Mouse (Mus musculus): ENCODE results near the gene Hist1h4h. TPM values are rescaled to one million over a fixed set of nuclear protein-coding genes. Genes with fewer than 3 reads are reported as not detected.

The Hist1h4h gene
- total and polyA plus RNA-seq, 3 experiments = 61.9 to 239 (median 212) TPM

DNA sequence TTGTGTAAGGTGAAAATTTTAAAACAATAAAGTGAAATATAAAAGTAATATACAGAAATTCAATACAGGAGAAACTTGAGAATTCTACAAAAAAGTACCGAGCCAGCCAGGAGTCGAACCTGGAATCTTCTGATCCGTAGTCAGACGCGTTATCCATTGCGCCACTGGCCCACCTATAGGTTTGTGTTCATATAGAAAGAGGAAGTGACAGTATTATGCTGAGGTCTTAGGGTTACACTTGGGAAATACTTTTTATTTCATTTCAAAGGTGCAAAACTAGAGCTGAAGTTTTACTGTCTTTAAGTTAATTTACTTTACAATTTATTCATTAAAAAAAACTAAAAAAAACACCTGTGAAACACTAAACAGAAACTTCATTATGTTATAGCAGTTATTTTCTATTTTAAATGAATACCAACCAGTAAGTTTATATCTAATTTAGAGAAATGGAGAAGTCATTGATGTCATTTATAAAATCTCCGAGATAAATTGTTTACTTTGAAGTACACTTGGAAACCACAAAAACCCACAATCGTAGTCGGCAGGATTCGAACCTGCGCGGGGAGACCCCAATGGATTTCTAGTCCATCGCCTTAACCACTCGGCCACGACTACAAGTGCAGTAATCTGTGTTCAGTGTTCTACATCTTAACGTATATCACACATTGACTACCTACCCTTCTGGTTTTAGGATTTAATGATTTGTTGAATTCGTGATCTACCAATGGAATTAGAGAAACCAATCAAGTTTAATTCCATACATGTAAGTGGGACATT lies 30.2 kb upstream of the Hist1h4h start:
- TF ChIP-seq CTCF (IDR thresholded peaks at IDR 0.05) = no peak
- no peak for TF ChIP-seq EP300 (IDR thresholded peaks at IDR 0.05; ENCODE audit: insufficient read depth, low read depth, low read length)
- no peak for TF ChIP-seq POLR2A (IDR thresholded peaks at IDR 0.05; ENCODE audit: insufficient read depth, low read depth, low read length)
- Histone ChIP-seq H3K27me3 (ENCODE audit: control insufficient read depth, insufficient read depth, low read length) (no peaks in the 10 kb centered on the region), H3K4me1 (ENCODE audit: control insufficient read depth, insufficient read depth, low read length) (no peaks in the 10 kb centered on the region), H3K79me2 (replicated peaks; ENCODE audit: control insufficient read depth, insufficient read depth, low read length) (no peaks in the 10 kb centered on the region), H3K27ac (no peak overlapping the region), H3K9ac (ENCODE audit: low read depth, low read length) (no peak overlapping the region), H3K36me3 (ENCODE audit: control insufficient read depth, insufficient read depth, low read length) (no peaks in the 10 kb centered on the region), H3K4me3 (no peak overlapping the region)
- intact Hi-C loops (cut with DNase I) = no loop called here
- DNase-seq = peak; percentile 65 to 70
- WGBS = 24% methylated on average over 17 of the region's 17 CpGs

DNA sequence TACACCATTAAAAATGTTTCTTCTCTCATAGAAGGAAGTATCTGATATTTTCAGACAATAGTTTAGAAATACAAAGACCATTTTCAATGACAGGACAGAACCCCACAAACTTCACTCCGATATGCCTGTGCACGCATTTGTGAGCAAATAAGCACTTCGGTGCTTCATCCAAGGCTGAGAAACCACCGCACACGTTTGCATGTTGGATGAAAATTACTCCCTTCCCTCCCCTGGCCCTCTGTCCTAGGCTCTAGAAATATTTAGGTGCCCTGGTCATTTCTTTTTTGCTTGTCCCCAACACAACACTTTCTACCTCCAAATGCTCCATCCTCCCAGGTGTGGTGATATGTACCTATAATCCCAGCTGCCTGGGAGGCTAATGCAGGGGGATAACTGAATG lies 29.3 kb upstream of the Hist1h4h start:
- Histone ChIP-seq H3K36me3 (ENCODE audit: control insufficient read depth, insufficient read depth, low read length) (no peaks in the 10 kb centered on the region), H3K4me1 (ENCODE audit: control insufficient read depth, insufficient read depth, low read length) (no peaks in the 10 kb centered on the region), H3K9ac (ENCODE audit: low read depth, low read length) (no peak overlapping the region), H3K79me2 (replicated peaks; ENCODE audit: control insufficient read depth, insufficient read depth, low read length) (no peaks in the 10 kb centered on the region), H3K27ac (no peak overlapping the region), H3K27me3 (ENCODE audit: control insufficient read depth, insufficient read depth, low read length) (no peaks in the 10 kb centered on the region), H3K4me3 (no peak overlapping the region)
- TF ChIP-seq POLR2A (IDR thresholded peaks at IDR 0.05; ENCODE audit: insufficient read depth, low read depth, low read length) (no peak), CTCF (IDR thresholded peaks at IDR 0.05) (no peak), EP300 (IDR thresholded peaks at IDR 0.05; ENCODE audit: insufficient read depth, low read depth, low read length) (no peak)
- WGBS = 45% methylated on average over 5 of the region's 5 CpGs
- intact Hi-C loops (cut with DNase I) = no loop called here
- no peak for DNase-seq

DNA sequence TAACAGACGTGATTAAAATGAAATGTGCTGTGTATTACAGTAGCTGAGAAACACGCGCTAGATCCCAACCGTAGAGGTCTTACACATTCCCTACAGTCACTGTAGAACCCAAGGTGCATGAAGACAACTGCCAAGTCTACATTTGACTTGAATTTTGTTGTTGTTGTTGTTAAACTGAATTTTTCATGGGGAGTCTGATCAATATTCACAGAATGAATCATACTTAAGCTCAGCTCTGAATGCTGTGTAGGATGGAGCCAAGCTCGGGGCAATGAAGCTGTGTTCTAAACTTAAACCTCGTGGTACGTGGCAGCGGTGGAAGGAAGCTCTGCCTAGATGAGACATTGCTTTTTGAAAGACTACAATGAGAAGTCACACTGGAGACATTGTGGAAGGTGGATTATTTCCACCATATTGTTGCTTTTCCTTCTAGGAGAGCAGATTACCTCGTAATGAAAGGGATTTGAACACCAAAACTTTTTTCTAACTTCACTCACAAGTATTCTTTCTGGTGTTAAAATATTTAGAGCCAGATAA lies 28.8 kb upstream of the Hist1h4h start:
- DNase-seq = no peak
- WGBS = 62% methylated on average over 9 of the region's 9 CpGs
- no peak overlapping the region for H3K4me3 ChIP-seq
- no peak overlapping the region for H3K27ac ChIP-seq
- H3K4me1 ChIP-seq (ENCODE audit: control insufficient read depth, insufficient read depth, low read length) = no peaks in the 10 kb centered on the region
- no peaks in the 10 kb centered on the region for H3K79me2 ChIP-seq (replicated peaks; ENCODE audit: control insufficient read depth, insufficient read depth, low read length)
- no peak overlapping the region for H3K9ac ChIP-seq (ENCODE audit: low read depth, low read length)
- no peaks in the 10 kb centered on the region for H3K36me3 ChIP-seq (ENCODE audit: control insufficient read depth, insufficient read depth, low read length)
- intact Hi-C loops (cut with DNase I) = no loop called here
- no peak for TF ChIP-seq CTCF (IDR thresholded peaks at IDR 0.05)
- TF ChIP-seq EP300 (IDR thresholded peaks at IDR 0.05; ENCODE audit: insufficient read depth, low read depth, low read length) = no peak
- no peak for TF ChIP-seq POLR2A (IDR thresholded peaks at IDR 0.05; ENCODE audit: insufficient read depth, low read depth, low read length)
- no peaks in the 10 kb centered on the region for H3K27me3 ChIP-seq (ENCODE audit: control insufficient read depth, insufficient read depth, low read length)

- no peaks in the 10 kb centered on the region for H3K4me1 ChIP-seq (ENCODE audit: control insufficient read depth, insufficient read depth, low read length)
- H3K79me2 ChIP-seq (replicated peaks; ENCODE audit: control insufficient read depth, insufficient read depth, low read length) = no peaks in the 10 kb centered on the region
- 78% methylated on average over 4 of the region's 4 CpGs for WGBS
- TF ChIP-seq CTCF (IDR thresholded peaks at IDR 0.05) (no peak), POLR2A (IDR thresholded peaks at IDR 0.05; ENCODE audit: insufficient read depth, low read depth, low read length) (no peak), EP300 (IDR thresholded peaks at IDR 0.05; ENCODE audit: insufficient read depth, low read depth, low read length) (no peak)
- DNase-seq = no peak
- H3K27ac ChIP-seq = no peak overlapping the region
- H3K9ac ChIP-seq (ENCODE audit: low read depth, low read length) = no peak overlapping the region
- H3K36me3 ChIP-seq (ENCODE audit: control insufficient read depth, insufficient read depth, low read length) = no peaks in the 10 kb centered on the region
- H3K27me3 ChIP-seq (ENCODE audit: control insufficient read depth, insufficient read depth, low read length) = no peaks in the 10 kb centered on the region
- intact Hi-C loops (cut with DNase I) = no loop called here
- no peak overlapping the region for H3K4me3 ChIP-seq
Measured at GRCm38 (mm10) chr13:23502916-23503315, 27.9 kb upstream of the Hist1h4h start.

DNA sequence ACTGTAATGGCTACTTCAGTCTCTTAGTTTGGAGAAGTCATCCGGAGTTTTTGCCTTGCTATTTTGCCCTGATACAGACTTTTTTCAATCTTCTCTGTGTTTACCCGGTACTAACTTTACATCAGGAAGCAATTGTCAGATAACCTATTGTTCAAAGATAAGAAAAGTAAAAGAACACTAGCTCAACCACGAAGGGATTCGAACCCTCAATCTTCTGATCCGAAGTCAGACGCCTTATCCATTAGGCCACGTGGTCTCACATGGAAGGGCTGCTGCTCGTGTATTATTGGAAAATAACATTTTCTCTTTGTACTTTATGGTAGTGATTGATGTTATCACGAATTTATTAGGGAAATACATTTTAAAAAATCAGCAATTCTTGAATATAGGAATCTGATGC lies 27.1 kb upstream of the Hist1h4h start:
- no peaks in the 10 kb centered on the region for H3K4me1 ChIP-seq (ENCODE audit: control insufficient read depth, insufficient read depth, low read length)
- no peak overlapping the region for H3K9ac ChIP-seq (ENCODE audit: low read depth, low read length)
- intact Hi-C loops (cut with DNase I) = no loop called here
- no peaks in the 10 kb centered on the region for H3K27me3 ChIP-seq (ENCODE audit: control insufficient read depth, insufficient read depth, low read length)
- no peaks in the 10 kb centered on the region for H3K79me2 ChIP-seq (replicated peaks; ENCODE audit: control insufficient read depth, insufficient read depth, low read length)
- peak; percentile 26 to 51 for DNase-seq
- no peaks in the 10 kb centered on the region for H3K36me3 ChIP-seq (ENCODE audit: control insufficient read depth, insufficient read depth, low read length)
- TF ChIP-seq EP300 (IDR thresholded peaks at IDR 0.05; ENCODE audit: insufficient read depth, low read depth, low read length) (no peak), POLR2A (IDR thresholded peaks at IDR 0.05; ENCODE audit: insufficient read depth, low read depth, low read length) (no peak), CTCF (IDR thresholded peaks at IDR 0.05) (no peak)
- 10% methylated on average over 9 of the region's 9 CpGs for WGBS
- no peak overlapping the region for H3K4me3 ChIP-seq
- H3K27ac ChIP-seq = no peak overlapping the region

GRCm38 (mm10) chr13:23505662-23506345 lies 25.0 kb upstream of the Hist1h4h start:
- H3K36me3 ChIP-seq (ENCODE audit: control insufficient read depth, insufficient read depth, low read length) = no peaks in the 10 kb centered on the region
- intact Hi-C loops (cut with DNase I) = loop anchor here (5.0 kb wide), 1 partner anchor 39 kb away; the partner anchor contains the start of gene Btn1a1
- H3K9ac ChIP-seq (ENCODE audit: low read depth, low read length) = no peak overlapping the region
- 50% methylated on average over 14 of the region's 14 CpGs for WGBS
- H3K4me3 ChIP-seq = no peak overlapping the region
- no peaks in the 10 kb centered on the region for H3K27me3 ChIP-seq (ENCODE audit: control insufficient read depth, insufficient read depth, low read length)
- no peaks in the 10 kb centered on the region for H3K4me1 ChIP-seq (ENCODE audit: control insufficient read depth, insufficient read depth, low read length)
- TF ChIP-seq EP300 (IDR thresholded peaks at IDR 0.05; ENCODE audit: insufficient read depth, low read depth, low read length) = no peak
- no peak for TF ChIP-seq POLR2A (IDR thresholded peaks at IDR 0.05; ENCODE audit: insufficient read depth, low read depth, low read length)
- no peak for TF ChIP-seq CTCF (IDR thresholded peaks at IDR 0.05)
- no peak for DNase-seq
- H3K27ac ChIP-seq = no peak overlapping the region
- no peaks in the 10 kb centered on the region for H3K79me2 ChIP-seq (replicated peaks; ENCODE audit: control insufficient read depth, insufficient read depth, low read length)
